Mouse (Mus musculus): ENCODE measurements around the gene Olfr352. TPM values are rescaled to one million over a fixed set of nuclear protein-coding genes. Genes with fewer than 3 reads are reported as not detected.

Olfr352 gene
- total RNA-seq (2021), result not detected
- long read RNA-seq, experiment 1, result 0 reads
- long read RNA-seq, experiment 2, result 0 reads

DNA sequence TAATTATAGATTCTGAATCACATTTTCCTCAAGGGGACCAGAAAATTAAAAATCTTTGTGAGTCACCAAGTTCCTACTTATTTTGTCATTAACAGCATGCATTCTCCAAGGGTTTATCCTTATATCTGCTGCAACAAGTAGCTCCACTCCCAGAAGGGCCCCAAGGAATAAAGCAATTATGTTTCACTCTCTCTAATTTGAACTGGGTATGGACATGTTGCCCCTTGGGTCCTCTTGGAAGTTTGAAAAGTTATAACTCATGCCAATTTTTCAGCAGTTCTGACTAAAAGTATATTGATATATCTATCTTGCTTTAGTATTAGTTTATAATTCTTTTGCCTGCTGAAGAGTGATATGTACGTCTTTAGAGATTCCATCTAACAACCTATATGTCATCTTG, at the start of gene Olfr352:
Gene Olfr352 (plus strand): TSS at position 301 of the 400 bp plus-strand sequence.
- no peak for DNase-seq (ENCODE audit: low spot score in 2 of 2)

DNA sequence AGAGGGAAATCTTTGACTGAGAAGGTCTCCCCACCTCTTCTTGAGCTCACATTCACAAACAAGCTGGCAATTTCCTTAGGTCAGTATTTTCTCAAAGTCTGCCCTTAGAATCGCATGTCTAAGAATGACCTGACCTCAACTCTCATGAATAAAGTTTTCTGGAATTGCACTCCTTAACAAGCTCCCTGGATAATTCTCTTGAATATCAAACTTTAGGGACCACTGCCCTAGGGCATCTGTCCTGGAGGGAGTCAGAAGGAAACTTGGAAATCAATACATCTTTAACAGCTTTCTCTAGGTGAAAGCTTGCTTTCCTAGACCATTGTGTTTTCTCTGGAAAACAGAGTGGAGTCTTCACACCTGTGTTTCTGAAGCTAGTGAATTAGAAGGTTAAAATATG, 22.2 kb upstream of the Olfr352 start, which contains the start of gene Olfr350:
Gene Olfr350 (plus strand): TSS at position 301 of the 400 bp plus-strand sequence.
- no peak for DNase-seq (ENCODE audit: low spot score in 2 of 2)

DNA sequence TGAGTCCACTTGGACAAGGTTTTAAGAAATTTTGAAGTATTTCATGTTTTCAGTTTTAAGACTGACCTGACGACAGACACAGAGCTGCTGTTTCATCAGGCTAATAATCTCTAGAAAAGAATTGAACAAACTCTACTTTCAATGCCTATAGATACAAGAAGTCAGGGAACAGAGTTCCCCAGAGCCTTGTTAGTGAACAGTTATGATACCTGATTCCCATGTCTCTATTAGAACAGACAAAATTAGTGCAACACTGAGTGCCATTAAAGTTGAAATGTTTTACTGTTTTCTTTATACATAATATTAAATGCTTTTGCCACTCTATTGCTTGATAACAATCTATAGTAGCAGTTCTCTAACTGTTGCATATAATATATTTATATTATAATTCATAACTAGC, 5.7 kb upstream of the Olfr352 start, which contains the start of gene Olfr351:
Gene Olfr351 (minus strand): TSS at position 101 of the 400 bp plus-strand sequence.
- no peak for DNase-seq (ENCODE audit: low spot score in 2 of 2)

DNA sequence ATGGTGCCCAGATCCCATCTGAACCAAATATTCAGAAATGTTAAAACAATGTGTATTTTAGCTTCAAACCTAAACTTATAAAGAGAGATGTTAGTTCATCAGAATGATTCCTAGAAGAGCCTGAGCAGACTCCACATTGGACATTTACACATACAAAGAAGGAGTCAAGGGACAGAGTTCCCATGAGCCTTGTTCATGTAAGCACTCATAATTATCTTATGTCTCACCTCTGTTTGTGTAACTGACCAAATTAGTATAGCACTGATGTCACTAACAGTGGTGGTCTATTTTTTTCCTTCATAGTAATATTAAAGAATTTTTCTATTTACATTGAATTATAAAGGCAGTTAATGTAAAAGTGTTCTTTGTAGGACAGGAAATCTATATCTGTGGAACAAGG, 24.6 kb downstream of the Olfr352 start, which contains the start of gene Olfr353:
Gene Olfr353 (minus strand): TSS at position 101 of the 400 bp plus-strand sequence.
- DNase-seq (ENCODE audit: low spot score in 2 of 2), result no peak

DNA sequence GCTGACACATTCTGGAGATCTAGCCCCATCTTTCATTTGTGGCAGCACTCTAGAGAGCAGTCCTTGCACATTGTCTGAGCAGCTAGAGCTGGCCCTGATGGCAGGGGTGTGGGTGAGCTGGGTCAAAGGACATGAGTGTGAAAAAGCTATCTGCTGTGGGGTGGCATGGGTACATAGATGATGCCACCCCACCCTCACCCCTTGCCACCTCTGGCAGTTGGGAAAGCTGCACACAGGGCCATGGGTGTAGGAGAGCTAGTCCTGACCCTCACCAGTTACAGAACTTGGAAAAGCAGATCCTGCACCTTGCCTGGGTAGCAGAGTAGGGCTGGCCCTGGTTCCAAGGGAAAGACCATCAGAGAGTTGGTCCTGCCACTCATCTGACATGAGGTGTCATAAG, 28.9 kb downstream of the Olfr352 start:
- DNase-seq (ENCODE audit: low spot score in 2 of 2), result no peak

DNA sequence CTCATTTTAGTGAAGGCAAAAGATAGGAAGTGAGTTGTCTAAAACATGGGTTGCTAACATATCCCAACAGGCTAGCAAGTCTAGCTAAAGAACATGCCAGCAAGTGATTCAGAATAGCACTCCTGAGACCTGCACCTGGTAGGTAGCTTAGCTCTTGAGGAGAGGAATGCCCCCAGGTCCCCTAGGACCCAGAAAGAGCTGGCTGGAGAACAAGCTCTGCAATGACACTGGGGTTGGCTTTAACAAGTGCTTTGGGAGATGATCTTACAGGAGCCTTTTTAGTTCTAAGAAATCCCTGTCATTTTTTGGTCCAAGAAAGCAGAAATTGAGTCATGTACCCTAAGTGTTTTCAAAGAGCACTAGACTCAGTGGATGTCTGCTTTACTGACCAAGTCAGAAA, 37.1 kb downstream of the Olfr352 start, which contains the start of gene Olfr354:
Gene Olfr354 (plus strand): TSS at position 301 of the 400 bp plus-strand sequence.
- DNase-seq (ENCODE audit: low spot score in 2 of 2), result no peak

Other genes starting within 250 kb of the Olfr352 start
- gene Olfr345, start 228.4 kb upstream of the Olfr352 start, total RNA-seq (2021), result not detected
- gene Olfr346, start 182.7 kb upstream of the Olfr352 start, total RNA-seq (2021), result not detected
- not detected for gene Olfr347, start 136.6 kb upstream of the Olfr352 start, total RNA-seq (2021)
- gene Olfr348, start 84.2 kb upstream of the Olfr352 start, total RNA-seq (2021), result not detected
- not detected for gene Olfr50, start 77.9 kb upstream of the Olfr352 start, total RNA-seq (2021)
- not detected for gene Olfr3, start 51.4 kb upstream of the Olfr352 start, total RNA-seq (2021)
- gene Olfr350, start 22.1 kb upstream of the Olfr352 start, total RNA-seq (2021), result not detected
- not detected for gene Olfr351, start 5.8 kb upstream of the Olfr352 start, total RNA-seq (2021)
- gene Olfr353, start 24.5 kb downstream of the Olfr352 start, total RNA-seq (2021), result not detected
- not detected for gene Olfr354, start 37.2 kb downstream of the Olfr352 start, total RNA-seq (2021)
- gene Olfr355, start 60.4 kb downstream of the Olfr352 start, total RNA-seq (2021), result not detected
- not detected for gene Olfr356, start 68.7 kb downstream of the Olfr352 start, total RNA-seq (2021)
- not detected for gene Olfr357, start 125.4 kb downstream of the Olfr352 start, total RNA-seq (2021)
- gene Olfr358, start 140.9 kb downstream of the Olfr352 start, total RNA-seq (2021), result not detected
- gene Olfr360, start 197.3 kb downstream of the Olfr352 start, total RNA-seq (2021), result not detected
- not detected for gene Olfr361, start 220.8 kb downstream of the Olfr352 start, total RNA-seq (2021)
- gene Olfr362, start 249.4 kb downstream of the Olfr352 start, total RNA-seq (2021), result not detected